Mouse (Mus musculus) cerebellum, adult 11 months (tissue): Measurements from ENCODE around the gene Lypd3.
A peak's percentile ranks its signal among the peaks of the same experiment; 100 is the strongest.
"Not testable (repeated sequence)": the region's sequence is repeated elsewhere in the genome, so short reads cannot be mapped to it uniquely, and the experiment has no call there.

Experiments
- DNase-seq: peaks from one replicate; pipeline ENCODE4 v3.0.0; 2022

Lypd3 gene

DNA sequence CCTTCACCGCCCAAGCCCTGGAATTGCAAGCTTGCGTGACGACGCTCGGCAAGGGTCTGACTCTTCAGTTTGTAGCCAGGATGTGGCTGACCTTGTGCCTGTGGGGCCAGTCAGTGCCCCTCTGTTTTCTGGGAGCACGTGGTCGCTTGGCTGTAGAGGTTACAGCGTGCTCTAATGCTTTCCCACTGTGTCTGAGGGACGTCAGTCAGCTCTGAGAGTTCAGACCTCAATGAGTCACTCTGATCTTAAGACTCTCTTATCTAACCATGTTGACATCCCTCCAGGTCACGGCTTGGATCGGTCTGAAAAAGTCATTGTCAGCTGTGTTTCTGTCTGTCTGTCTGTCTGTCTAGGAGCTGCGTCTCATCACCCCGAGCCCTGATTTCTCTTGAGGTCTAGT lies 21.5 kb upstream of the Lypd3 start:
- no peak for DNase-seq

GRCm38 (mm10) chr7:24617763-24618162 lies 18.6 kb upstream of the Lypd3 start:
- no peak for DNase-seq

DNA sequence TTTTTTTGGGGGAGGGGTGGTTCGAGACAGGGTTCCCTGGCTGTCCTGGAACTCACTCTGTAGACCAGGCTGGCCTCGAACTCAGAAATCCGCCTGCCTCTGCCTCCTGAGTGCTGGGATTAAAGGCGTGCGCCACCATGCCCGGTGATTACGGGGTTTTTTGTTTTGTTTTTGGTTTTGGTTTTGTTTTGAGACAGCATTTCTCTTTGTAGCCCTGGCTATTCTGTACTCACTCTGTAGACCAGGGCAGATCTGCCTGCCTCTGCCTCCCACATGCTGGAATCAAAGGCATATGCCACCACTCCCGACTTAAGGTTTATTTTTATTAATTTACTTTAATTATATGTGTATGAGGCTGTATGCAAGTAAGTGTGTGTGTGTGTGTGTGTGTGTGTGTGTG lies 18.0 kb upstream of the Lypd3 start:
- not testable (repeated sequence) for DNase-seq

DNA sequence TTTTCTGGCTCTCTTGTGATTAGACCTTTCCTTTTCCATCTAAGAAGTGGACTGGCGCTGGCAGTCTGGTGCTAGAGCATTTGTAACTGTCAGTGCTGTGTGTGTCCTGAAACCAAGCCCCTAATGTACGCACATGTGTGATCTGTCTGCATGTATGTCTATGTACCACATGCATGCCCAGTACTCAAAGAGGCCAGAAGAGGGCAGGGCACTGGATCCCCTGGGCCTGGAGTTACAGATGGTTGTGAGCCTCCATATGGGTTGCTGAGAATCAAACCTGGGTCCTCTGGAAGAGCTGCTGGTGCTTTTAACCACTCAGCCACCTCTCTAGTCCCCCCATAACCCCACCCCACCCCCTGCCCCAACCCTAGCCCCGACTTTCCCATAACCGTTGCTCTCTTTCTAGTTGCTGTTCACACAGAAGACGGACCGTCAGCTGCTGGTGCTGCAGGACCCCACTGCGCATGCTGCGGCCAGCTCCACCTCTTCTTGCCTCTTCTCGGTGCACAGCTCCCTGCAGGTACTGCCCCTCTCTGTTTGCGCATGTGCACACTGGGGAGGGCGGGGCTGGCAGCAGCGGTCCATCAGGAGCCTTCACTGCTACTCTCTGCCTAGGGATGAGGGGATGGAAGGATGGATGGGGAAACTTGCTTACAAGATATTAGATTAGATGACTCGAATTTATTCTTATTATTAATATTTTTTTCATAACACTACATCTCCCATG lies 16.5 kb upstream of the Lypd3 start:
- no peak for DNase-seq

DNA sequence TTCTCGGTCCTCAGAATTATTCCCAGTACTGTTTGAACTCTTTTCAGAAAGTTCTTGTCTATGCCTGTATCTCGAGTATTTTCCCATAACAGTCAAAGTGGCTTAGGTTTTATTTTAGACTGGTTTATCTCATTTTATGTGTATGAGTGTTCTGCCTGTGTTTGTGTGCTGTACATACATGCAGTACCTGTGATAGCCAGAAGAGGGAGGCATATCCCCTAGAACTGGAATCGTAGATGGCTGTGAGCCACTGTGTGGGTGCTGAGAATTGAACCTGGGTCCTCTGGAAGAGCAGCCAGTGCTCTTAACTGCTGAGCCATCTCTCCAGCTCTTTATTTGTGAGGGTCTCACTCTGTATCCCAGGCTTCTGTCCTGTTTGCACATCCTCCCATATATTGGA lies 15.2 kb upstream of the Lypd3 start:
- DNase-seq = no peak

DNA sequence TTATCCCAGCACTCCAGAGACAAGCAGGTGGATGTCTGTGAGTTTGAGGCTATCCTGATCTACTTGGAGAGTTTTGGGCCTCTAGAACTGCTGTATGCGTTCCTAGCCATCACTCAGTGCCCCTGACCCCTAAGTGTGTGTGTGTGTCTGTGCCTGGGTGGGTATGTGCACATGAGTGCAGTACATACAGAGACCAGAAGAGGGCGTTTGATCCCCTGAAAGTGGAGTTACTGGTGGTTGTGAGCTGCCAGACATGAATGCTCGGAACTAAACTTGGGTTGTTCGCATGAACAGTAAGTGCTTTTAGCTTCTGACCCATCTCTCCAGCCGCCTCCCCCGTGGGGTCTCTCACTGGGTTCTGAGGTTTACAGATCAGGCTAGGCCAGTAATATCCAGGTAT lies 13.4 kb upstream of the Lypd3 start:
- no peak for DNase-seq

GRCm38 (mm10) chr7:24628685-24629610 lies 7.4 kb upstream of the Lypd3 start:
- peak; percentile 20 for DNase-seq

GRCm38 (mm10) chr7:24629672-24630071 lies 6.7 kb upstream of the Lypd3 start:
- no peak for DNase-seq

DNA sequence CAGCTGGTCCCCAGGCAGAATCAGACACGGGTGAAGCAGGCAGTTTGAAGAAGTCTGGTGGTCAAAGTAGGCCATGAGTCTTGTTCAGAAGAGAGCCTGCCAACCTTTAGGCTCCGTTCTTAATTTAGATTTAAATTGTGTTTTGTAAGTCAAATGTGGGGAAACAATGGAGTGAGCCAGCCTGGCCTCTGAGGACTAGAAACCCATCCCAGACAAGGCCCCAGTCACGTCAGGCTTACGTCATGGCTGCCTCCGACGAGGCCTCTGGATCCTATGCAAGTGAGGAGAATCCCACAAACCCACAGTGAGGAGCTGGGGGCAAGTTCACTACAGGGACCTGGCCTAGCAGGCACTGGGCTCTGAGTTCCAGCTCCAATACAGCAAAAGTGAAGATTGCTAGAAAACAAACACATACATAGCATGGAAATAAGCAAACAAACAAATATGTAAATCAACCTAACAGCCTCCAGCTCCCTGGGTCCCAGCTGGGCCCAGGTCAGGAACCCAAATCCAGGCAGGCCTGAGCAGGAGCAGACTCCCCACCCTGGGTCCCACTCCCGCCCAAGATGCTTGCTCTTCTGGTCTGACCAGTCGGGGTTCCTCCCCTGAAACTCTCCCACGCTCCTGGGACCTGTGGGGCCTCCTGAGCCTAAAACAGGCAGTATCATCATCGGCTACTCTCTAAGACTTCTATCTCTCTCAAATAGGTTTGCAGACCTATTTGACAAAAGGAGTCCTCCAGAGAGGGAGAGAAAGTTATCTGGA lies 6.1 kb upstream of the Lypd3 start:
- DNase-seq = no peak

DNA sequence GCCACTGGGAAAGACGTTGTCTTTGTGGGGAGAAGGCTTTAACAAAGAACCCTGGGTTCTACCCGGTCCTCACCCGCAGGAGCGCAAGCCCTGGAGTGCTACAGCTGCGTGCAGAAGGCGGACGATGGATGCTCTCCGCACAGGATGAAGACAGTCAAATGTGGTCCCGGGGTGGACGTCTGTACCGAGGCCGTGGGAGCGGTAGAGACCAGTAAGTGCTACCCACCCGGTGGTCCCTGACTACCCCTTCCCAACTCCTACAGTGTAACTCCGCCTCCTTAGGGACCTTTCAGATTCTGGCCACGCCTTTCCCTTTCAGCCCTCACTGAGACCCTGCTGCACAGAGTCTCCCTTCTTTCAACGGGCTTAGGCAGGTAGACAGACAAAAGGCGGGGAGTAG lies 696 bp downstream of the Lypd3 start:
- no peak for DNase-seq

- DNase-seq = no peak
Observed at GRCm38 (mm10) chr7:24638026-24638856, 1.9 kb downstream of the Lypd3 start.

DNA sequence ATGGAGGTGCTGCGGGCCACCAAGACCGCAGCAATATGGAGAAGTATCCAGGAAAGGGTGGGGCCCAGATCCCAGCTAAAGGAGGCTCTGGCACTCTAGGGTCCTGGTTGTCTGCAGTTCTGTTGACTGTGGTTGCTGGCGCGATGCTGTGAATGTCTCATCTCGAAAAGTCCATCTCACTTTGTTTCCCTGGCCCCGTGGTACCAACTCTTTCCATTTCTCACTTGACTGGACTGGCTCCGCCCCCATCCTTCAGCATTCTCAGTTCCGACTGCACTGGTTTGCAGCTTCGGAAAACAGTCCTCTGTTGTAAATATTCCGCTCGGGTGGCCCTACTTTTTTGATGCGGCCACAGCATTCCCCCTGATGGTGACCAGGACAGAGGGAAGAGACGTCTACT lies 4.1 kb downstream of the Lypd3 start:
- DNase-seq = no peak

GRCm38 (mm10) chr7:24642491-24642890 lies 6.1 kb downstream of the Lypd3 start:
- no peak for DNase-seq

DNA sequence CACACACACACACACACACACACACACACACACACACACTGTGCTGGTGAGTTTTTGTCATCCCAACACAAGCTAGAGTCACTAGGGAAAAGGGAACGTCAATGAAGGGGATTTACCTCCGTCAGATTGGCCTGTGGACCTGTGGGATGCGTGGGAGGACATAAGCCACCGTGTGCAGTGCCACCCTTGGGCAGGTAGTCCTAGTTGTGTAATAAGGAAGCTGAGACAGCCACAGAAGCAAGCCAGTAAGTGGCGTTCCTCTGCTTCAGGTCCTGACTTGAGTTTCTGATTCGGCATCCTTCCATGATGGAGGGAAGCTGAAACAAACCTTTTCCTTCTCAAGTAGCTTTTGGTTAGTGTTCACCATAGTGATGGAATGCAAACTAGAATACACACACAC lies 8.1 kb downstream of the Lypd3 start:
- no peak for DNase-seq

GRCm38 (mm10) chr7:24644996-24645395 lies 8.6 kb downstream of the Lypd3 start:
- no peak for DNase-seq

DNA sequence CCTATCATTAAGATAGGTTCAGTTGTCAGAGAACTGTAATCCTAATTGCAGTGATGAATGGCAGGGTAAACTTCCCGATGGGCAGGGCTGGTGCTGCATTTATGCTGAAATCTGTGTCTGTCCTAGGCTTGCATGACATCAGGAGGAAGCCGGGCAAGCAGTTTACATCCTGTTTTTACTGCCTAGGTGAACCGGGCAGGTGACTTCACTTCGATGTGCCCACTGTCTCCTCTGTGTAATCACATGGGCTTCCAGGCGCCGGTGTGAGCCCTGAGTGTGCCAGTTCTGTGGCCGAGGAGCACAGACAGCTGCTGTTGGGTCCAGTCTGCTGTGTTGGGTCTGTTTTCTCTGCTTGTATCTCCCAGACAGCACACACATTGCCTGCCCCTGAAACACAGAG lies 10.1 kb downstream of the Lypd3 start:
- no peak for DNase-seq

- DNase-seq = peak; percentile 15
Observed at GRCm38 (mm10) chr7:24653681-24654080, 17.3 kb downstream of the Lypd3 start.

DNA sequence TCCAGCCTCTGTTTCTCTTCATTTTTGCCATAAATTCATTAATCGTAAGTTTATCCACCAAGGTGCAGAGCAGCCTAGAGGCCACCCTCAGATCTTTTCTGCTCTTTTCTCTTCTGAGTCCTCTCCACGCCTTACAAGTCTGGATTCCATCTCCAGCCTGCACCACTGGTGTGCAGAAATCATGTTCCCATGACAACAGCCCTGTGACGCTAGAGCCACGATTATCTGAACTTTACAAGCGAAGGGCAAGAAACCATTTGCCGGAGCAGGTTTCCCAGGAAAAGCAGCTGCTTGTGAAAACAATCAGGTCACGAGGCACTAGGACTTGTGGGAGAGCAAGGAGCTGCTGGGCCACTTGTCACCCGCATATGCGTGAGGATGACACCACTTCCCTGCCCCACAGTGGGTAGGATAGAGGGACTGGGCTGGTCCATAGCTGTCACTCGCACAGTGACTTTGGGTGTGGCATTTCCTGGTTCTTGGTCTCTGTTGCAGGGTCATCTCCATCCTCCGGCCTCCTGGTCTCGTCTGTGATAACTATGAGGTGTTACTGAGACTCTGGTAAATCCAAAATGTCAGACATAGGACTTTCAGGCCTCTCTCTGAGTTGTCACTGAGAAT lies 23.5 kb downstream of the Lypd3 start:
- DNase-seq = no peak

DNA sequence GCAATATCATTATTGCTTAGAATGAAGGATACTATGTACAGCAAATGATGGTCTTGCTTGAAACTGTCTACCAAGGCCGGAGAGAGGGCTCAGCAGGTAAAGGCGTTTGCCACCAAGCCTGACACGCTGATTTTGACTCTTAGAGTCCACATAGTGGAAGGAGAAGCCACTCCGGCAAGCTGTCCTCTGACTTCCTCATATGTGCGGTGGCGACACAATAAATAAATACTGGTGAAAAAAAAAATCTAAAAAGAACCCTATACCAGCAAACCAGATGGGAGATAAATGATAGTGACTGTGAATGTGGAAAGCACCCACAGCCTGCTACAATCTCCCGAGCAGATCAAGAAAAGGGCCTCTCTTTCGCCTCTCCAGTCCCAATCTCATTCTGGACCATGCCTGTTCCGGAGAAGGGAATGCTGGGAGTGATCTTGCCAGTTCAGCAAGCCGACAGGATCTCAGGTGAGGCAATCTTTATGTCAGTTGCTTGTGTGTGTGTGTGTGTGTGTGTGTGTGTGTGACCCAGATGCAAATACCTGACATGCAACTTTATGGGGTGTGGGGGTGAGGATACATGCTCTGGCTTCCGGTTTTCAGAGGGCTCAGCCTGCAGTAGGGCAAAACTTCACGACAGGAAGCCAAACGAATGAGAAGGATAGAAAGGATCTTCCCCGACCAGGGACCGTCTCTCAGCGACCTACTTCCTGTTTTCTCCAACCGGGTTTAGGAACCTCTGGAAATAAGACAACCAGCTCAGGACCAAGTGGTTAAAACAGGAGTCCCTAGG lies 25.0 kb downstream of the Lypd3 start:
- DNase-seq = no peak

DNA sequence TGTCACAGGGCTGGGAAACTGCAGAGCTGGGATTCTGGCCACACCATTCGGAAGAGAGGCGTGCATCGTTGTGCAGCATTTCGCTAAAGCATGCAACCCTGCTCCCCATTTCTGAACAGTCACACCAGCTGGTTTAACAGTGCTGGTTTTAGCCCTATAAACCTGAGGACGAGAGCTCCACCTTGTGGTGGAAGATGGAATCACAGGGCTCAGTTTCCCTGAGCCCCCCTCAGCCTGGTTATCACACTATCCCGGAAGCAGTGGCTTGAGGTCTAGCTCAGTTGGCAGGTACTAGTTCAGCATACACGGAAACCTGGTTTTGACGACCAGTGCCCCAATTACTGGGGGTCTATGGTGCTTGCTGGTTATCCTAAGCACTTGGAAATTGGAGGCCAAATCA lies 26.2 kb downstream of the Lypd3 start:
- peak; percentile 32 for DNase-seq

- no peak for DNase-seq
Observed at GRCm38 (mm10) chr7:24664301-24664700, 28.0 kb downstream of the Lypd3 start.
